Mouse (Mus musculus): ENCODE data around the gene Tcf7l1. TPM values are rescaled to one million over a fixed set of nuclear protein-coding genes. Genes with fewer than 3 reads are reported as not detected.

Gene Tcf7l1
- total RNA-seq, 2 experiments from 2014 or later: 4.9 to 7.5 TPM

GRCm38 (mm10) chr6:72684260-72684805 is 104.7 kb downstream of the Tcf7l1 start:
- Histone ChIP-seq H3K4me3 (no peak overlapping the region), H3K27ac (no peak overlapping the region)
- intact Hi-C loops (cut with DNase I): no loop called here
- DNase-seq: peak; percentile 44
- TF ChIP-seq CTCF (IDR thresholded peaks at IDR 0.05): no peak

- no peak for TF ChIP-seq CTCF (IDR thresholded peaks at IDR 0.05)
- intact Hi-C loops (cut with DNase I): no loop called here
- H3K4me3 ChIP-seq: no peak overlapping the region
- DNase-seq: no peak
- no peak overlapping the region for H3K27ac ChIP-seq
Observed at GRCm38 (mm10) chr6:72682238-72682637, 106.8 kb downstream of the Tcf7l1 start.

- TF ChIP-seq CTCF (IDR thresholded peaks at IDR 0.05): no peak
- intact Hi-C loops (cut with DNase I): no loop called here
- no peak overlapping the region for H3K4me3 ChIP-seq
- H3K27ac ChIP-seq: no peak overlapping the region
- DNase-seq: no peak
Observed at GRCm38 (mm10) chr6:72680936-72681335, 108.1 kb downstream of the Tcf7l1 start.

GRCm38 (mm10) chr6:72678631-72679030 is 110.4 kb downstream of the Tcf7l1 start:
- no peak overlapping the region for H3K4me3 ChIP-seq
- peak; percentile 43 for DNase-seq
- H3K27ac ChIP-seq: no peak overlapping the region
- no peak for TF ChIP-seq CTCF (IDR thresholded peaks at IDR 0.05)
- intact Hi-C loops (cut with DNase I): loop anchor here (5.0 kb wide), 1 partner anchor 74 kb away; no protein-coding TSS in a partner anchor

- intact Hi-C loops (cut with DNase I): loop anchor here (2.0 to 5.0 kb wide), 2 partner anchors 75 to 111 kb away; partner anchors contain the start of gene Tcf7l1
- DNase-seq: no peak
- Histone ChIP-seq H3K27ac (0 out of 2 replicates have a peak overlapping the region, but pooled peaks have one; percentile 20), H3K4me3 (no peak overlapping the region; the same call in 1 of the 2 replicates)
- TF ChIP-seq CTCF (IDR thresholded peaks at IDR 0.05): no peak
Observed at GRCm38 (mm10) chr6:72677510-72678220, 111.4 kb downstream of the Tcf7l1 start.

GRCm38 (mm10) chr6:72677079-72677478 is 112.0 kb downstream of the Tcf7l1 start:
- intact Hi-C loops (cut with DNase I): loop anchor here (2.0 to 5.0 kb wide), 2 partner anchors 75 to 112 kb away; partner anchors contain the start of gene Tcf7l1
- no peak for DNase-seq
- Histone ChIP-seq H3K27ac (0 out of 2 replicates have a peak overlapping the region, but pooled peaks have one; percentile 20), H3K4me3 (no peak overlapping the region; the same call in 1 of the 2 replicates)
- no peak for TF ChIP-seq CTCF (IDR thresholded peaks at IDR 0.05)

- Histone ChIP-seq H3K27ac (no peak overlapping the region), H3K4me3 (no peak overlapping the region)
- TF ChIP-seq CTCF (IDR thresholded peaks at IDR 0.05): peak; percentile 61
- peak; percentile 49 for DNase-seq
- intact Hi-C loops (cut with DNase I): loop anchor here (2.0 to 5.0 kb wide), 2 partner anchors 76 to 112 kb away; partner anchors contain the start of gene Tcf7l1
Observed at GRCm38 (mm10) chr6:72676376-72676775, 112.7 kb downstream of the Tcf7l1 start.

GRCm38 (mm10) chr6:72673751-72674150 is 115.3 kb downstream of the Tcf7l1 start:
- TF ChIP-seq CTCF (IDR thresholded peaks at IDR 0.05): no peak
- intact Hi-C loops (cut with DNase I): no loop called here
- Histone ChIP-seq H3K4me3 (no peak overlapping the region), H3K27ac (0 out of 2 replicates have a peak overlapping the region, but pooled peaks have one; percentile 1)
- DNase-seq: no peak

- peak; percentile 31; the same call in 1 of the 2 replicates for TF ChIP-seq CTCF (IDR thresholded peaks at IDR 0.05)
- DNase-seq: no peak
- Histone ChIP-seq H3K27ac (peak overlapping the region; percentile 31), H3K4me3 (peak overlapping the region; percentile 21)
- intact Hi-C loops (cut with DNase I): no loop called here
Observed at GRCm38 (mm10) chr6:72671129-72671528, 117.9 kb downstream of the Tcf7l1 start.

GRCm38 (mm10) chr6:72667021-72667420 is 122.0 kb downstream of the Tcf7l1 start:
- intact Hi-C loops (cut with DNase I): no loop called here
- no peak overlapping the region for H3K27ac ChIP-seq
- peak; percentile 89; the same call in 1 of the 2 replicates for TF ChIP-seq CTCF (IDR thresholded peaks at IDR 0.05)
- peak; percentile 82 for DNase-seq
- no peak overlapping the region for H3K4me3 ChIP-seq

- no peak for TF ChIP-seq CTCF (IDR thresholded peaks at IDR 0.05)
- no peak for DNase-seq
- intact Hi-C loops (cut with DNase I): no loop called here
- Histone ChIP-seq H3K4me3 (no peak overlapping the region), H3K27ac (no peak overlapping the region)
Observed at GRCm38 (mm10) chr6:72664290-72664689, 124.8 kb downstream of the Tcf7l1 start.

GRCm38 (mm10) chr6:72663000-72663399 is 126.1 kb downstream of the Tcf7l1 start:
- intact Hi-C loops (cut with DNase I): no loop called here
- peak; percentile 23; the same call in 1 of the 2 replicates for TF ChIP-seq CTCF (IDR thresholded peaks at IDR 0.05)
- 0 out of 2 replicates have a peak overlapping the region, but pooled peaks have one; percentile 11 for H3K4me3 ChIP-seq
- DNase-seq: no peak
- H3K27ac ChIP-seq: peak overlapping the region; percentile 51

GRCm38 (mm10) chr6:72660391-72660720 is 128.7 kb downstream of the Tcf7l1 start:
- Histone ChIP-seq H3K4me3 (no peak overlapping the region), H3K27ac (peak overlapping the region; percentile 59)
- TF ChIP-seq CTCF (IDR thresholded peaks at IDR 0.05): no peak
- no peak for DNase-seq
- intact Hi-C loops (cut with DNase I): no loop called here
